22 mouse cellular contexts compared by ENCODE assay signal in genomic region chr4:138548960-138549359, GRCm38 (mm10).
"Had no signal": no experiment of that assay in that cellular context is flagged by ENCODE, and none has a peak within 500 bp of the region (broad histone marks: within the 10 kb centered on the region; RNA-seq: fewer than 3 reads in every experiment).

No protein-coding gene starts in this region.

- H3K9ac ChIP-seq: heart, embryonic 12.5 days; hindbrain, embryonic 12.5 days; hindbrain, embryonic 14.5 days; intestine, embryonic 15.5 days; limb, embryonic 12.5 days had no signal

- H3K4me2 ChIP-seq: heart, embryonic 12.5 days; hindbrain, embryonic 12.5 days; intestine, embryonic 15.5 days; limb, embryonic 12.5 days had no signal

- DNase-seq: gastrocnemius, adult 2 months; gastrocnemius, postnatal 10 days; gastrocnemius, postnatal 25 days; heart, adult 18-20 months; heart, postnatal 10 days; heart, postnatal 4 days; kidney, adult 18-20 months; kidney, adult 8-10 months; kidney, postnatal 10 days; kidney, postnatal 25 days; kidney, postnatal 4 days; liver had no signal

- H3K27ac ChIP-seq: gastrocnemius, adult 2 months; heart, embryonic 10.5 days; hindbrain, embryonic 10.5 days; hindbrain, embryonic 12.5 days; hindbrain, embryonic 14.5 days; intestine, embryonic 15.5 days; limb, embryonic 10.5 days; limb, embryonic 12.5 days had no signal

- H3K4me3 ChIP-seq: gastrocnemius, adult 2 months; heart, embryonic 10.5 days; heart, embryonic 12.5 days; hindbrain, embryonic 10.5 days; hindbrain, embryonic 12.5 days; intestine, embryonic 15.5 days; limb, embryonic 10.5 days; limb, embryonic 12.5 days had no signal

- H3K4me1 ChIP-seq: heart, embryonic 12.5 days; limb, embryonic 12.5 days had no signal

- H3K9me3 ChIP-seq: heart, embryonic 10.5 days; heart, embryonic 12.5 days; hindbrain, embryonic 10.5 days; hindbrain, embryonic 12.5 days; intestine, embryonic 15.5 days; limb, embryonic 10.5 days; limb, embryonic 12.5 days had no signal

- ATAC-seq: inflammation-experienced regulatory T-cells, adult 6 months; intestine, embryonic 15.5 days; intestine, postnatal 0 days had no signal

- H3K36me3 ChIP-seq: heart, embryonic 10.5 days; heart, embryonic 12.5 days; hindbrain, embryonic 10.5 days; hindbrain, embryonic 12.5 days; intestine, embryonic 15.5 days; limb, embryonic 10.5 days; limb, embryonic 12.5 days had no signal
